ENCODE assay signal across 14 mouse cellular contexts in the genomic region with DNA sequence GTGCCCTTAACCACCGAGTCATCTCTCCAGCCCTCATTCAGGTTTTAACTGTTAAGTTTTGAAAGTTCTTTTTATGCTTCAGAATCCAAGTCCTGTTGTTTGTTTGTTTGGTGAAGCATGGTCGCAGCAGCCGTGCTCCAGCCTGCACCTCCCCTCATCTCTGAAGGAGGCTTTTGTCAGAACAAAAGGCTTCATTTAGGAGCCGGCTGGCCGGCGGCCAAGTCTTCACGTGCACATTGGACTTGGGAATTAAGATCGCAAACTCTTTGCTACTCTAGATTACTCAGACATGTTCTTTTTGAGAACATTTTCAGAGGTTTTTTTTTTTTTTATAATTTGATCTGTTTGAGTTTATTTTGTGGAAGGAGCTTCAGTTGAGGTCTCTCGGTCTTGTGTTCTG. TPM values are rescaled to one million over a fixed set of nuclear protein-coding genes. Genes with fewer than 3 reads are reported as not detected.
DNase-seq lines count a peak whose midpoint lies in the region; ATAC-seq and TF ChIP-seq lines count a peak whose summit lies in the region.
"Had no signal": no experiment of that assay in that cellular context is flagged by ENCODE, and none has a peak within 500 bp of the region (broad histone marks: within the 10 kb centered on the region; RNA-seq: fewer than 3 reads in every experiment).

No protein-coding gene starts in this region.

- no peak for TF ChIP-seq CTCF in gastrocnemius, adult 2 months (IDR thresholded peaks at IDR 0.05)
- no peak for TF ChIP-seq CTCF in stomach, postnatal 0 days (IDR thresholded peaks at IDR 0.05; ENCODE audit: low read depth)

- H3K27ac ChIP-seq in gastrocnemius, adult 2 months = no peak overlapping the region
- no peak overlapping the region for H3K27ac ChIP-seq in stomach, postnatal 0 days (replicated peaks)
- H3K27ac ChIP-seq: macrophage had no signal

- no peak overlapping the region for H3K4me2 ChIP-seq in stomach, postnatal 0 days (replicated peaks; ENCODE audit: low read depth)

- WGBS in stomach, postnatal 0 days = 35% methylated on average over 9 of the region's 9 CpGs

- no peak overlapping the region for H3K4me3 ChIP-seq in gastrocnemius, adult 2 months
- H3K4me3 ChIP-seq in stomach, postnatal 0 days (ENCODE audit: low read depth, low read length) = no peak overlapping the region

- no peaks in the 10 kb centered on the region for H3K4me1 ChIP-seq in stomach, postnatal 0 days (replicated peaks; ENCODE audit: control insufficient read depth, insufficient read depth)

- no peak for TF ChIP-seq EP300 in stomach, postnatal 0 days (optimal IDR thresholded peaks at IDR 0.05)

- DNase-seq in gastrocnemius, postnatal 14 days = peak; percentile 20
- DNase-seq in gastrocnemius, adult 2 months = no peak
- peak; percentile 20 for DNase-seq in lung, postnatal 36 days
- DNase-seq in lung, adult 18-20 months = no peak
- peak; percentile 30 for DNase-seq in fibroblast of lung, adult 2 months (ENCODE audit: low read depth)
- peak; percentile 64 for DNase-seq in stomach, postnatal 0 days (ENCODE audit: low spot score)
- no peak for DNase-seq in thymus, postnatal 25 days
- DNase-seq in thymus, postnatal 0 days (ENCODE audit: low spot score) = no peak
- DNase-seq: liver had no signal

- no peaks in the 10 kb centered on the region for H3K36me3 ChIP-seq in stomach, postnatal 0 days (ENCODE audit: control insufficient read depth, insufficient read depth, low read length)

- H3K9me3 ChIP-seq in stomach, postnatal 0 days (ENCODE audit: control insufficient read depth, low read length) = no peaks in the 10 kb centered on the region

- intact Hi-C loops in gastrocnemius, postnatal 14 days (cut with DNase I; ENCODE audit: low total_unique reads) = no loop called here
- intact Hi-C loops in gastrocnemius, adult 2 months (cut with DNase I) = no loop called here

- H3K9ac ChIP-seq in stomach, postnatal 0 days (ENCODE audit: low read length) = no peak overlapping the region

- no peak for ATAC-seq in stomach, postnatal 0 days (ENCODE audit: low FRiP score, low TSS enrichment)
- ATAC-seq: CD4-positive, CD25-positive, alpha-beta regulatory T cell, adult 4 months had no signal

- no peaks in the 10 kb centered on the region for H3K27me3 ChIP-seq in stomach, postnatal 0 days (ENCODE audit: control insufficient read depth, insufficient read depth, low read length)

RNA-seq across cellular contexts. Expression of a gene that starts 9.3 kb away (rescaled TPM):
- not detected for total RNA-seq in gastrocnemius, postnatal 14 days (2021)
- not detected for total RNA-seq in gastrocnemius, adult 2 months (2021)
- 1.2 and 1.7 TPM in 2 replicates for polyA plus RNA-seq in stomach, postnatal 0 days (2015; fragmentation: Nextera tagmentation; extraction: Ambion mirVana)
- polyA plus RNA-seq in thymus, postnatal 0 days (2015; fragmentation: Nextera tagmentation; extraction: Ambion mirVana) = 0.06 and 0.12 TPM in 2 replicates
- total RNA-seq: gastrocnemius, adult 8-10 months had no signal
- polyA plus RNA-seq: CD4-positive, CD25-positive, alpha-beta regulatory T cell, adult 4 months; macrophage had no signal

RNA-seq across cellular contexts. Expression of a gene that starts 13.3 kb away (rescaled TPM):
- 10 to 100 TPM; 21.8 to 22.5 TPM for total RNA-seq in gastrocnemius, postnatal 14 days (2021)
- 10 to 100 TPM; 23.1 to 26.7 TPM for total RNA-seq in gastrocnemius, adult 2 months (2021)
- 9.1 and 13.4 TPM in 2 replicates for polyA plus RNA-seq in stomach, postnatal 0 days (2015; fragmentation: Nextera tagmentation; extraction: Ambion mirVana)
- 13.7 and 14.5 TPM in 2 replicates for polyA plus RNA-seq in thymus, postnatal 0 days (2015; fragmentation: Nextera tagmentation; extraction: Ambion mirVana)

RNA-seq across cellular contexts. Expression of a gene that starts 38.7 kb away (rescaled TPM):
- not detected for total RNA-seq in gastrocnemius, postnatal 14 days (2021)
- total RNA-seq in gastrocnemius, adult 2 months (2021) = not detected
- 0.99 and 1.0 TPM in 2 replicates for polyA plus RNA-seq in stomach, postnatal 0 days (2015; fragmentation: Nextera tagmentation; extraction: Ambion mirVana)
- polyA plus RNA-seq in thymus, postnatal 0 days (2015; fragmentation: Nextera tagmentation; extraction: Ambion mirVana) = 0.67 and 0.73 TPM in 2 replicates
- total RNA-seq: gastrocnemius, adult 8-10 months had no signal
- polyA plus RNA-seq: CD4-positive, CD25-positive, alpha-beta regulatory T cell, adult 4 months; cortical plate, adult 2 months; heart, postnatal 0 days; macrophage had no signal

Comparison
In these comparisons a context has a peak if more than half of its experiments do, and no peak if none do; other contexts are left out.
1. DNase-seq: peak in gastrocnemius, postnatal 14 days (single experiment), lung, postnatal 36 days (single experiment), fibroblast of lung, adult 2 months (single experiment) and stomach, postnatal 0 days (single experiment); none in gastrocnemius, adult 2 months (single experiment), lung, adult 18-20 months (0 of 2), thymus, postnatal 25 days (single experiment) and thymus, postnatal 0 days (single experiment).